Mouse (Mus musculus) liver, embryonic 11.5 days (tissue): ENCODE results near the gene Notch2. TPM values are rescaled to one million over a fixed set of nuclear protein-coding genes. Genes with fewer than 3 reads are reported as not detected.

Source experiments
- ATAC-seq: fragments of 200-750 bp; cut with Nextera tagmentation; replicated peaks from 2 replicates; pipeline ENCODE4 v1.8.0; 2017; ENCODE audit warnings: moderate number of reproducible peaks, mild to moderate bottlenecking, moderate TSS enrichment, moderate library complexity; ENCODE audit not compliant: low FRiP score
- DNase-seq: peaks from one replicate; pipeline ENCODE4 v3.0.0-alpha.2; 2017; ENCODE audit warnings: low spot score
- H3K27ac ChIP-seq: fragments of 300-500 bp; sonication (generic); 2 replicates; pipeline ENCODE4 v1.5.1; 2014; ENCODE audit warnings: mild to moderate bottlenecking, low read depth, low read length, control low read depth
- H3K27me3 ChIP-seq: fragments of 300-500 bp; sonication (generic); replicated peaks from 2 replicates; pipeline ENCODE4 v1.6.1; 2014; ENCODE audit warnings: low read length, mixed read lengths; ENCODE audit not compliant: control insufficient read depth, insufficient read depth
- H3K36me3 ChIP-seq: fragments of 300-500 bp; sonication (generic); 2 replicates; pipeline ENCODE4 v1.6.1; 2014; ENCODE audit warnings: mild to moderate bottlenecking, low read length, moderate library complexity, mixed read lengths; ENCODE audit not compliant: control insufficient read depth, insufficient read depth
- H3K4me1 ChIP-seq: fragments of 300-500 bp; sonication (generic); replicated peaks from 2 replicates; pipeline ENCODE4 v1.6.1; 2014; ENCODE audit warnings: low read length, mixed read lengths; ENCODE audit not compliant: control insufficient read depth, insufficient read depth
- H3K4me2 ChIP-seq: fragments of 300-500 bp; sonication (generic); 2 replicates; pipeline ENCODE4 v1.6.1; 2014; ENCODE audit warnings: mild to moderate bottlenecking, control low read depth, moderate library complexity
- H3K4me3 ChIP-seq: fragments of 300-500 bp; sonication (generic); 2 replicates; pipeline ENCODE4 v1.5.1; 2014; ENCODE audit warnings: low read depth, low read length, control low read depth
- H3K9ac ChIP-seq: fragments of 300-500 bp; sonication (generic); 2 replicates; pipeline ENCODE4 v1.6.1; 2014; ENCODE audit warnings: low read depth, low read length, control low read depth
- H3K9me3 ChIP-seq: fragments of 300-500 bp; sonication (generic); 2 replicates; pipeline ENCODE4 v1.6.1; 2016; ENCODE audit warnings: low read length, inconsistent platforms, mixed read lengths; ENCODE audit not compliant: control insufficient read depth
- WGBS: fragments of 180-500 bp; shearing (Covaris S2); extraction: QIAGEN DNeasy Blood & Tissue Kit; methylation state at CpG from one replicate; pipeline ENCODE4 v1.1.7; 2014; 5-methylcytosine and 5-hydroxymethylcytosine counted together
- polyA plus RNA-seq: library from polyadenylated mRNA; unstranded; fragments of >200 nt; fragmentation: Nextera tagmentation; extraction: Ambion mirVana; gene quantifications from 2 replicates; pipeline ENCODE4 v1.2.1, GENCODE M21; 2014

The Notch2 gene
- polyA plus RNA-seq, 1 experiment from 2014 or later, result 17.2 TPM

DNA sequence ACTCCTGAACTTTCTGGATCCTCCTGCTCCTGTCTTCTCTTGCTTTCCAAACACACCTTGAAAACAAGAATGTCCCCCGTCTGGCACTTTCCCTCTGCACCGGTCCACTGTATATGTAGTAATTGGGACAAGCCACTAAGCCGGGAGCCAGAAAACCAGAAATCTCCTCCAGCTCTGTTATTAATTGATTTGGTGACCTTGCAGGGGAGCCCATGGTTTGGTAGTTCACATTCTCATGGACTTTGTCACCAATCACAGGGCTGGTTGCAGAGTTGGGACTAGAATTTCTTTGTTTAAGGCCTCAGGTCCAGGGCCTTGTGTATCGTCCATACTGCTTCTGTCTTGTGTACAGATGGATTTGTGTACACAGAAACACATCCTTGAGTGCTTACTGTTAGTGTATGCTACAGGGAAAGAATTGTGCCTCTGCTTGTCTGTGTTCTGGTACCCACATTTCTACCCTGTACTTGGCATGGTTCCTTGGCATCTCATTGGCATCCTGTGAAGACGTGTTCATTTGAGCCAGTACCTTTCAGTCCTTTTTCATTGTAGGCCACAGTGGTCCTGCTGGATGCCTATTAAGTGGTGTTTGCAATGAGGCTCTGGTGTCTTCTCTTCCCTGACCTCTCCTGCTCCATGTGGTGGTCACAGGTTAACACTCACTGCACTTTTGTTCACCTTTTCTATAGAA is 3.7 kb downstream of the Notch2 start:
- DNase-seq (no peak), ATAC-seq (no peak)
- Histone ChIP-seq H3K27ac (no peak overlapping the region), H3K4me1 (peaks cover 53% of the 10 kb centered on the region), H3K4me2 (peak overlapping the region; percentile 43), H3K27me3 (no peaks in the 10 kb centered on the region), H3K9ac (no peak overlapping the region), H3K4me3 (no peak overlapping the region), H3K36me3 (no peaks in the 10 kb centered on the region; the same call in 1 of the 2 replicates), H3K9me3 (no peaks in the 10 kb centered on the region)
- WGBS, result 71% methylated on average over 5 of the region's 5 CpGs

GRCm38 (mm10) chr3:98018187-98018586 is 4.9 kb downstream of the Notch2 start:
- 83% methylated on average over 4 of the region's 4 CpGs for WGBS
- ATAC-seq, result no peak
- H3K4me3 ChIP-seq, result no peak overlapping the region
- no peaks in the 10 kb centered on the region; the same call in 1 of the 2 replicates for H3K36me3 ChIP-seq
- H3K27me3 ChIP-seq, result no peaks in the 10 kb centered on the region
- no peaks in the 10 kb centered on the region for H3K9me3 ChIP-seq
- no peak overlapping the region for H3K4me2 ChIP-seq
- no peak for DNase-seq
- peaks cover 53% of the 10 kb centered on the region for H3K4me1 ChIP-seq
- no peak overlapping the region for H3K27ac ChIP-seq
- no peak overlapping the region for H3K9ac ChIP-seq

- H3K27ac ChIP-seq, result no peak overlapping the region
- H3K9ac ChIP-seq, result no peak overlapping the region
- H3K9me3 ChIP-seq, result no peaks in the 10 kb centered on the region
- H3K4me3 ChIP-seq, result no peak overlapping the region
- H3K27me3 ChIP-seq, result no peaks in the 10 kb centered on the region
- H3K4me1 ChIP-seq, result peaks cover 55% of the 10 kb centered on the region
- 67% methylated on average over 9 of the region's 9 CpGs for WGBS
- H3K4me2 ChIP-seq, result no peak overlapping the region
- DNase-seq (no peak), ATAC-seq (peak; percentile 44)
- H3K36me3 ChIP-seq, result no peaks in the 10 kb centered on the region; the same call in 1 of the 2 replicates
Observed at GRCm38 (mm10) chr3:98020431-98021229, 7.3 kb downstream of the Notch2 start.

- Histone ChIP-seq H3K4me2 (no peak overlapping the region), H3K9ac (no peak overlapping the region), H3K4me1 (peaks cover 52% of the 10 kb centered on the region), H3K9me3 (no peaks in the 10 kb centered on the region), H3K27me3 (no peaks in the 10 kb centered on the region), H3K27ac (no peak overlapping the region), H3K4me3 (no peak overlapping the region), H3K36me3 (no peaks in the 10 kb centered on the region)
- WGBS, result 38% methylated on average over 13 of the region's 13 CpGs
- peak; percentile 41 for DNase-seq
- ATAC-seq, result no peak
Observed at GRCm38 (mm10) chr3:98024288-98024848, 11.0 kb downstream of the Notch2 start.

GRCm38 (mm10) chr3:98025521-98025920 is 12.2 kb downstream of the Notch2 start:
- Histone ChIP-seq H3K36me3 (no peaks in the 10 kb centered on the region), H3K4me1 (peaks cover 49% of the 10 kb centered on the region), H3K27ac (peak overlapping the region; percentile 11; the same call in 1 of the 2 replicates), H3K4me2 (no peak overlapping the region), H3K9me3 (no peaks in the 10 kb centered on the region), H3K4me3 (no peak overlapping the region), H3K9ac (no peak overlapping the region), H3K27me3 (no peaks in the 10 kb centered on the region)
- ATAC-seq (no peak), DNase-seq (no peak)
- WGBS, result 33% methylated on average over 14 of the region's 14 CpGs

DNA sequence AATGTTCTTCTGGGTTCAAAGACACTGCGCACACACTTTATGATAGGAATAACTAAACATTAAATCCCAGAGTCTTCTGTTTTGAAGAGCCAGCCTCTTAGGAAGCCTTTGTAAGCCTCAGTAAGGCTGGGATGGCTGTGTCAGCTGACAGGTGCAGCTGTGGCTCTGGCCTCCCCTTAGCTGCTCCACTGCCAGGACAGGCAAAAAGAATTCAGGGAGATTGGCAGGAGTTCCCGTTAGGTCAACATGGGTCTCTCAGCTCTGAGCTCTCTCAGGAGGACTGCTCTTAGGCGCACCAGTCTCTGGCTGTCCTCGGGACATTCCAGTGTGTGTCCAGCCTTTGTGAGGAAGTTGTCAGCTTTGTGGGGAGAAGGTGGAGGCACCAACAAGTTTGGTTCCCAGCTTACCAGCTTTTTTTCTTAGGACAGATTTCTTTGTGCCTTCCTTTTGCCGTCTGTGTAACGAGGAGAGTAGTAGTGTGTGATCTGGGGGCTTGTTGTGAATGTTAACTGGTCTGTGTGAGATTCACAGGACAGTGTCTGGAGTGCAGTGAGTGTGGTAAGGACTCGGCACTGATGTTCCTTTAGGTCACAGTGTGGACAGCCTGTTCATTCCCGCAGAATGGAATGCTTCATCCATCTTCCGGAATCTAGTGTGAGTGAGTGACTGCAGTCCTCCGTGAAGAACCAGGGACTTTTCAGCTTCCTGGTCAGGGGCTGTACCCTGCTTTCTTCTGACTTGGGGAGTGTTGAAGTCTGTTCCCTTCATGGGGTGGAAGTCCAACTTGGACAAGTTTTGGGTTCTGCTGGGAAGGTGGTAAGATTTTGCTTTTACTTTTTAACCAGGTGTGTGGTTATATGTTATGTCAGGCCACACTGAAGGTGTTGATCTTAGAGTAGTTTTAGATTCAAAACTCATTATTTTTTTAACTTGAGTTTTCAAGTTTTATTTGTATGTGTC is 12.9 kb downstream of the Notch2 start:
- Histone ChIP-seq H3K4me3 (no peak overlapping the region), H3K36me3 (no peaks in the 10 kb centered on the region), H3K9me3 (no peaks in the 10 kb centered on the region), H3K27ac (peak overlapping the region; percentile 11; the same call in 1 of the 2 replicates), H3K27me3 (no peaks in the 10 kb centered on the region), H3K4me1 (peaks cover 52% of the 10 kb centered on the region), H3K9ac (no peak overlapping the region), H3K4me2 (no peak overlapping the region)
- DNase-seq, result peak; percentile 38
- no peak for ATAC-seq
- 49% methylated on average over 10 of the region's 10 CpGs for WGBS

DNA sequence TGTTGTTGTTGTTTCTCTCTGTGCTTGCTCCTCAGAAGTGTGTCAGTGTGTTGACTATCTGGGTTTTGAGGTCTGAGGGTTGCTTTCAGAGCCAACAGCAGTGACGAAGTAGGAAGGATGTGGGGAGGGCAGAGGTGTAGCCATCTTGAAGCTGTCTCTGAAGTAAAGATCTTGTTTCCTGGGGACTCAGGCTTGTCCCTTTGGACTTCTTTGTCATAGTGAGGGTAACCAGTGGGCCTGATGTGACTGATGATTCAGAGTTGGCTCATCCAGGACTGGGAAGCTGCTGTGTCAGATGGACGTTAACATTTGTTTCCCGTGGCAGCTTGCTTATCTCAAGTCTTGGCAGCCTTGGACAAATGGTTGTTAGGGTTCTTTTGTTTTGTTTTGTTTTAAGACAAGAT is 14.0 kb downstream of the Notch2 start:
- WGBS, result 22% methylated on average over 3 of the region's 3 CpGs
- DNase-seq (no peak), ATAC-seq (no peak)
- Histone ChIP-seq H3K27ac (no peak overlapping the region), H3K4me2 (no peak overlapping the region), H3K36me3 (no peaks in the 10 kb centered on the region), H3K4me1 (peaks cover 61% of the 10 kb centered on the region), H3K9me3 (no peaks in the 10 kb centered on the region), H3K4me3 (no peak overlapping the region), H3K9ac (no peak overlapping the region), H3K27me3 (no peaks in the 10 kb centered on the region)

GRCm38 (mm10) chr3:98028072-98028471 is 14.7 kb downstream of the Notch2 start:
- Histone ChIP-seq H3K9me3 (no peaks in the 10 kb centered on the region), H3K27ac (no peak overlapping the region), H3K36me3 (no peaks in the 10 kb centered on the region), H3K9ac (no peak overlapping the region), H3K4me2 (no peak overlapping the region), H3K27me3 (no peaks in the 10 kb centered on the region), H3K4me3 (no peak overlapping the region), H3K4me1 (peaks cover 64% of the 10 kb centered on the region)
- no peak for ATAC-seq
- DNase-seq, result no peak
- WGBS, result 77% methylated on average over 4 of the region's 4 CpGs
